Mouse (Mus musculus): ENCODE data around the gene Rbm5. TPM values are rescaled to one million over a fixed set of nuclear protein-coding genes. Genes with fewer than 3 reads are reported as not detected.

Gene Rbm5
- 38.0 and 39.9 TPM in 2 replicates for polyA plus RNA-seq (2012; rRNA removed)

GRCm38 (mm10) chr9:107770374-107771290 is at the start of gene Rbm5:
Rbm5 (minus strand) TSS chr9:107770996.

GRCm38 (mm10) chr9:107709697-107710483 is 60.9 kb downstream of the Rbm5 start, which contains the start of gene Sema3f:
Sema3f (minus strand) TSS chr9:107710475.

Other genes with a start within 250 kb of the Rbm5 start
- gene Tmem115, start 237.1 kb downstream of the Rbm5 start, polyA plus RNA-seq (2012; rRNA removed), result 6.5 and 7.8 TPM in 2 replicates
- gene Cyb561d2, start 228.8 kb downstream of the Rbm5 start, polyA plus RNA-seq (2012; rRNA removed), result 9.6 and 9.8 TPM in 2 replicates
- 9.9 and 10.8 TPM in 2 replicates for gene Nprl2, start 228.8 kb downstream of the Rbm5 start, polyA plus RNA-seq (2012; rRNA removed)
- gene Zmynd10, start 223.7 kb downstream of the Rbm5 start, polyA plus RNA-seq (2012; rRNA removed), result 0.14 and 0.29 TPM in 2 replicates
- gene Rassf1, start 219.4 kb downstream of the Rbm5 start, polyA plus RNA-seq (2012; rRNA removed), result 14.2 and 15.7 TPM in 2 replicates
- 19.4 and 22.3 TPM in 2 replicates for gene Tusc2, start 207.7 kb downstream of the Rbm5 start, polyA plus RNA-seq (2012; rRNA removed)
- gene Hyal2, start 203.1 kb downstream of the Rbm5 start, polyA plus RNA-seq (2012; rRNA removed), result 19.0 and 20.3 TPM in 2 replicates
- 1.1 and 1.3 TPM in 2 replicates for gene Hyal1, start 194.1 kb downstream of the Rbm5 start, polyA plus RNA-seq (2012; rRNA removed)
- gene Naa80, start 192.1 kb downstream of the Rbm5 start, polyA plus RNA-seq (2012; rRNA removed), result 9.6 and 12.1 TPM in 2 replicates
- 0.44 and 0.53 TPM in 2 replicates for gene Hyal3, start 190.2 kb downstream of the Rbm5 start, polyA plus RNA-seq (2012; rRNA removed)
- gene Ifrd2, start 183.4 kb downstream of the Rbm5 start, polyA plus RNA-seq (2012; rRNA removed), result 117 and 130 TPM in 2 replicates
- 0.17 and 0.54 TPM in 2 replicates for gene Sema3b, start 161.8 kb downstream of the Rbm5 start, polyA plus RNA-seq (2012; rRNA removed)
- 115 and 121 TPM in 2 replicates for gene Gnai2, start 135.6 kb downstream of the Rbm5 start, polyA plus RNA-seq (2012; rRNA removed)
- 16.5 and 19.2 TPM in 2 replicates for gene Slc38a3, start 101.5 kb downstream of the Rbm5 start, polyA plus RNA-seq (2012; rRNA removed)
- 0.02 TPM in 1 of 2 replicates, not detected in the other for gene Gnat1, start 91.3 kb downstream of the Rbm5 start, polyA plus RNA-seq (2012; rRNA removed)
- gene Sema3f, start 60.5 kb downstream of the Rbm5 start, polyA plus RNA-seq (2012; rRNA removed), result 2.7 and 2.8 TPM in 2 replicates
- gene Rbm6, start 102.2 kb upstream of the Rbm5 start, polyA plus RNA-seq (2012; rRNA removed), result 21.5 and 22.3 TPM in 2 replicates
- gene Mon1a, start 117.2 kb upstream of the Rbm5 start, polyA plus RNA-seq (2012; rRNA removed), result 3.8 and 3.9 TPM in 2 replicates
- 0.98 and 1.0 TPM in 2 replicates for gene Mst1r, start 135.9 kb upstream of the Rbm5 start, polyA plus RNA-seq (2012; rRNA removed)
- not detected in 2 replicates for gene Actl11, start 157.5 kb upstream of the Rbm5 start, polyA plus RNA-seq (2012; rRNA removed)
- gene Camkv, start 164.7 kb upstream of the Rbm5 start, polyA plus RNA-seq (2012; rRNA removed), result 0.10 and 0.13 TPM in 2 replicates
- gene Traip, start 179.1 kb upstream of the Rbm5 start, polyA plus RNA-seq (2012; rRNA removed), result 6.3 and 8.5 TPM in 2 replicates
- gene Uba7, start 204.5 kb upstream of the Rbm5 start, polyA plus RNA-seq (2012; rRNA removed), result 73.2 and 97.2 TPM in 2 replicates
- gene Gm20661, start 212.1 kb upstream of the Rbm5 start, polyA plus RNA-seq (2012; rRNA removed), result 0.65 and 0.71 TPM in 2 replicates
- gene Inka1, start 214.9 kb upstream of the Rbm5 start, polyA plus RNA-seq (2012; rRNA removed), result 27.4 and 29.9 TPM in 2 replicates
- gene Cdhr4, start 221.5 kb upstream of the Rbm5 start, polyA plus RNA-seq (2012; rRNA removed), result 2.4 and 3.3 TPM in 2 replicates
- 0.58 and 0.95 TPM in 2 replicates for gene Gm20662, start 225.4 kb upstream of the Rbm5 start, polyA plus RNA-seq (2012; rRNA removed)
- gene Ip6k1, start 231.5 kb upstream of the Rbm5 start, polyA plus RNA-seq (2012; rRNA removed), result 27.1 and 30.8 TPM in 2 replicates